Mouse (Mus musculus) embryonic facial prominence, embryonic 12.5 days (tissue): ENCODE measurements at regions not wholly inside any gene's neighbourhood (a gene's known extent, or its start where the extent isn't known, plus 50 kb on each side); places are given as distances from the start of the nearest gene placed in this dataset.

Experiments
- ATAC-seq: fragments of 200-750 bp; cut with Nextera tagmentation; 2 replicates; pipeline ENCODE4 v1.8.0; 2017; ENCODE audit not compliant: insufficient number of reproducible peaks, insufficient read depth, low FRiP score, low TSS enrichment
- H3K27ac ChIP-seq: fragments of 300-500 bp; sonication (generic); 2 replicates; pipeline ENCODE4 v1.5.1; 2016; ENCODE audit warnings: mild to moderate bottlenecking
- H3K27me3 ChIP-seq: fragments of 300-500 bp; sonication (generic); 2 replicates; pipeline ENCODE4 v1.6.1; 2016; ENCODE audit warnings: mild to moderate bottlenecking, moderate library complexity
- H3K36me3 ChIP-seq: fragments of 300-500 bp; sonication (generic); 2 replicates; pipeline ENCODE4 v1.6.1; 2016; ENCODE audit warnings: mild to moderate bottlenecking
- H3K4me1 ChIP-seq: fragments of 300-500 bp; sonication (generic); 2 replicates; pipeline ENCODE4 v1.6.1; 2016
- H3K4me2 ChIP-seq: fragments of 300-500 bp; sonication (generic); replicated peaks from 2 replicates; pipeline ENCODE4 v1.6.1; 2016; ENCODE audit warnings: mild to moderate bottlenecking, moderate library complexity
- H3K4me3 ChIP-seq: fragments of 300-500 bp; sonication (generic); 2 replicates; pipeline ENCODE4 v1.5.1; 2016; ENCODE audit warnings: mild to moderate bottlenecking
- H3K9ac ChIP-seq: fragments of 300-500 bp; sonication (generic); 2 replicates; pipeline ENCODE4 v1.6.1; 2016; ENCODE audit warnings: mild to moderate bottlenecking, moderate library complexity
- H3K9me3 ChIP-seq: fragments of 300-500 bp; sonication (generic); 2 replicates; pipeline ENCODE4 v1.6.1; 2016; ENCODE audit warnings: mild to moderate bottlenecking, moderate library complexity
- WGBS: fragments of 180-500 bp; shearing (Covaris S2); methylation state at CpG from one replicate; pipeline ENCODE4 v1.1.7; 2016; 5-methylcytosine and 5-hydroxymethylcytosine counted together

- Histone ChIP-seq H3K9ac (no peak overlapping the region), H3K9me3 (no peaks in the 10 kb centered on the region), H3K4me3 (no peak overlapping the region), H3K27me3 (no peaks in the 10 kb centered on the region), H3K27ac (no peak overlapping the region), H3K4me2 (no peak overlapping the region), H3K36me3 (no peaks in the 10 kb centered on the region), H3K4me1 (no peaks in the 10 kb centered on the region)
- WGBS, result 75% methylated on average over 1 of the region's 1 CpGs
- no peak for ATAC-seq
Observed at GRCm38 (mm10) chr2:48411392-48411791, 402.5 kb upstream of the Acvr2a start.

- Histone ChIP-seq H3K27me3 (no peaks in the 10 kb centered on the region), H3K9ac (no peak overlapping the region), H3K4me2 (no peak overlapping the region), H3K4me3 (no peak overlapping the region), H3K4me1 (no peaks in the 10 kb centered on the region), H3K36me3 (no peaks in the 10 kb centered on the region), H3K9me3 (no peaks in the 10 kb centered on the region), H3K27ac (no peak overlapping the region)
- 84% methylated on average over 4 of the region's 4 CpGs for WGBS
- no peak for ATAC-seq
Observed at GRCm38 (mm10) chr2:48412683-48413440, 401.0 kb upstream of the Acvr2a start.

- Histone ChIP-seq H3K9ac (no peak overlapping the region), H3K9me3 (no peaks in the 10 kb centered on the region), H3K4me2 (no peak overlapping the region), H3K36me3 (no peaks in the 10 kb centered on the region), H3K27ac (no peak overlapping the region), H3K27me3 (no peaks in the 10 kb centered on the region), H3K4me1 (0 out of 2 replicates have a peak, but pooled peaks cover 2% of the 10 kb centered on the region), H3K4me3 (no peak overlapping the region)
- ATAC-seq, result peak; percentile 75; the same call in 1 of the 2 replicates
- 46% methylated on average over 10 of the region's 10 CpGs for WGBS
Observed at GRCm38 (mm10) chr2:48414596-48415481, 399.1 kb upstream of the Acvr2a start.

- Histone ChIP-seq H3K9me3 (no peaks in the 10 kb centered on the region), H3K36me3 (no peaks in the 10 kb centered on the region), H3K27ac (no peak overlapping the region), H3K4me1 (0 out of 2 replicates have a peak, but pooled peaks cover 2% of the 10 kb centered on the region), H3K4me3 (no peak overlapping the region), H3K9ac (no peak overlapping the region), H3K27me3 (no peaks in the 10 kb centered on the region), H3K4me2 (no peak overlapping the region)
- WGBS, result 77% methylated on average over 3 of the region's 3 CpGs
- no peak for ATAC-seq
Observed at GRCm38 (mm10) chr2:48416207-48416750, 397.6 kb upstream of the Acvr2a start.

- 49% methylated on average over 4 of the region's 4 CpGs for WGBS
- H3K9me3 ChIP-seq, result no peaks in the 10 kb centered on the region
- H3K27ac ChIP-seq, result no peak overlapping the region
- ATAC-seq, result no peak
- H3K9ac ChIP-seq, result no peak overlapping the region
- 0 out of 2 replicates have a peak, but pooled peaks cover 2% of the 10 kb centered on the region for H3K4me1 ChIP-seq
- no peak overlapping the region for H3K4me2 ChIP-seq
- H3K4me3 ChIP-seq, result no peak overlapping the region
- H3K27me3 ChIP-seq, result no peaks in the 10 kb centered on the region
- no peaks in the 10 kb centered on the region for H3K36me3 ChIP-seq
Observed at GRCm38 (mm10) chr2:48417000-48417596, 396.8 kb upstream of the Acvr2a start.

GRCm38 (mm10) chr2:48420791-48421190, 393.1 kb upstream of the Acvr2a start:
- 87% methylated on average over 3 of the region's 3 CpGs for WGBS
- no peaks in the 10 kb centered on the region for H3K27me3 ChIP-seq
- no peak overlapping the region for H3K4me3 ChIP-seq
- peaks cover 7% of the 10 kb centered on the region; the same call in 1 of the 2 replicates for H3K4me1 ChIP-seq
- no peaks in the 10 kb centered on the region for H3K9me3 ChIP-seq
- H3K4me2 ChIP-seq, result no peak overlapping the region
- no peak overlapping the region for H3K9ac ChIP-seq
- ATAC-seq, result no peak
- no peak overlapping the region for H3K27ac ChIP-seq
- no peaks in the 10 kb centered on the region for H3K36me3 ChIP-seq

- Histone ChIP-seq H3K27me3 (no peaks in the 10 kb centered on the region), H3K36me3 (no peaks in the 10 kb centered on the region), H3K27ac (no peak overlapping the region), H3K4me2 (no peak overlapping the region; the same call in none of the 2 replicates), H3K9ac (no peak overlapping the region), H3K4me1 (peaks cover 7% of the 10 kb centered on the region; the same call in 1 of the 2 replicates), H3K9me3 (no peaks in the 10 kb centered on the region), H3K4me3 (no peak overlapping the region)
- WGBS, result 33% methylated on average over 9 of the region's 9 CpGs
- no peak for ATAC-seq
Observed at GRCm38 (mm10) chr2:48423861-48424442, 390.0 kb upstream of the Acvr2a start.

GRCm38 (mm10) chr2:48424562-48424961, 389.3 kb upstream of the Acvr2a start:
- H3K4me1 ChIP-seq, result peaks cover 7% of the 10 kb centered on the region; the same call in 1 of the 2 replicates
- WGBS, result 30% methylated on average over 9 of the region's 9 CpGs
- H3K4me2 ChIP-seq, result no peak overlapping the region
- H3K27me3 ChIP-seq, result no peaks in the 10 kb centered on the region
- no peaks in the 10 kb centered on the region for H3K36me3 ChIP-seq
- no peak overlapping the region for H3K9ac ChIP-seq
- ATAC-seq, result no peak
- no peak overlapping the region for H3K27ac ChIP-seq
- H3K9me3 ChIP-seq, result no peaks in the 10 kb centered on the region
- H3K4me3 ChIP-seq, result no peak overlapping the region

- no peaks in the 10 kb centered on the region for H3K27me3 ChIP-seq
- H3K4me1 ChIP-seq, result peaks cover 5% of the 10 kb centered on the region; the same call in 1 of the 2 replicates
- H3K4me3 ChIP-seq, result no peak overlapping the region
- H3K9me3 ChIP-seq, result no peaks in the 10 kb centered on the region
- H3K27ac ChIP-seq, result no peak overlapping the region
- WGBS, result 16% methylated on average over 12 of the region's 12 CpGs
- no peak overlapping the region for H3K4me2 ChIP-seq
- no peaks in the 10 kb centered on the region for H3K36me3 ChIP-seq
- no peak; the same call in 1 of the 2 replicates for ATAC-seq
- H3K9ac ChIP-seq, result no peak overlapping the region
Observed at GRCm38 (mm10) chr2:48425200-48426090, 388.5 kb upstream of the Acvr2a start.

- Histone ChIP-seq H3K4me1 (no peaks in the 10 kb centered on the region), H3K27ac (no peak overlapping the region), H3K36me3 (no peaks in the 10 kb centered on the region), H3K4me3 (no peak overlapping the region), H3K27me3 (no peaks in the 10 kb centered on the region), H3K9me3 (no peaks in the 10 kb centered on the region), H3K4me2 (no peak overlapping the region), H3K9ac (no peak overlapping the region)
- WGBS, result 73% methylated on average over 1 of the region's 1 CpGs
- ATAC-seq, result no peak
Observed at GRCm38 (mm10) chr2:48432545-48432944, 381.4 kb upstream of the Acvr2a start.
